Mouse (Mus musculus) testis, postnatal 14 days (tissue): ENCODE measurements at regions not wholly inside any gene's neighbourhood (a gene's known extent, or its start where the extent isn't known, plus 50 kb on each side); places are given as distances from the start of the nearest gene placed in this dataset.

Experiments used
- DNase-seq: peaks from one replicate; pipeline ENCODE4 v3.0.0; 2021; ENCODE audit warnings: low spot score

DNA sequence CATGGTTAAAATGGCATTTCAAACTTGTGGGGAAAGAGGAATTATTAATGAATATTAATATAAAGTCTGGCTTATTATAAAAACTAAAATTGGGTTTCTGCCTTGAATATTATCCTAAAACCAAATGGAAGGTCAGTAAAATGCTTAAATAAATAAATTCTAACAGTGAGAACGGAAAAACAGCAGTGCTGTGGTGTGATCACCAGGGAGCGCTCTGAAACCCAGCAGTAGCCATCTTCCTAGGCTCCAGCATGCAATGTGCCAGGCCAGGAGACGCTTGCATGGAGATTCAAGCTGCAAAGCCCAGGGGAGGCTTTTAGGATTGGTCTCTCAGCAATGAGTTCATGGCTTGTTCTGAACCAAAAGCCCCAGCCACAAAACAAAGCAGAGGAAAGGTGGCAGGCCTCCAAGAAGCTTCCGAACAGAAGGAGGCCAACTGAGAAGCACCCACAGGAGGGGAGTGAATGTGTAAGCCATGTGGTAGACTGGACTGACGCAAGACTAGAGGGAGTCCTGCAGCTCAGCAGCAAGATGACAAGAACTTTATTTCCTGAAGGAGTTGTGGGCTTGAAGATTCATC, 52.3 kb upstream of the Bace2 start:
- DNase-seq: no peak
